8 mouse cellular contexts compared by ENCODE assay signal in the genomic region with DNA sequence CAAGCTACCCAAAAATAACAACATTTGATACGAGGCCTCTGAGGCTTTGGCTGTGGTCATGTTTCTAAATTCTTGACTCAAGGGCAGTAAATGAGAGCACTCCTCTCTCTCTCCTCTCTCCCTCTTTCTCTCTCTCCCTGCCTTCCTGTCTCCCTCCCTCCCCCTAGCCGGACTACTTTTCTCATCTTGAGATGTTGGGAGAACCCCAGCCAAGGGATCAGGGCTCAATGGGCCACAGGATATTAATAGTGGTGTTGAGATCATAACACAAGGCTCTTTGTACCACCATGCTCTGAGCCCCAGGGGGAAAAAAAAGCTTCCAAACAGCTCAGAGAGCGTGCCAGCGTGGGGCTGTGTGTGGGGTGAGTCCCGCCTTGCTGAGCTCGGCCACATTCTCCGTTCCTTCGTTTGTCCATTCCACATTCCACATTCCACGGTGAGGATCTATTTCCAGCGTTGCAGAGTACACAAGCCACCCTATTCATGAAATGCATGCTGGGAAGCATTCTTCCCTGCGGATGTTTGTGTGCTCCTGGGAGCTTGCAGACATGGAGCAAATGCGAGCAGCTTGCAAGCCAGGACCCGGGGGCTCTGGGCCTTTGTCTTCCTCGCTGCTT. TPM values are rescaled to one million over a fixed set of nuclear protein-coding genes. Genes with fewer than 3 reads are reported as not detected.
DNase-seq lines count a peak whose midpoint lies in the region; ATAC-seq and TF ChIP-seq lines count a peak whose summit lies in the region.

No protein-coding gene starts in this region.

- H3K36me3 ChIP-seq in forebrain, embryonic 12.5 days (replicated peaks), result no peaks in the 10 kb centered on the region
- H3K36me3 ChIP-seq in heart, postnatal 0 days (replicated peaks; ENCODE audit: control insufficient read depth, insufficient read depth, low read length), result no peaks in the 10 kb centered on the region

- peak overlapping the region; percentile 32 for H3K4me2 ChIP-seq in forebrain, embryonic 12.5 days
- H3K4me2 ChIP-seq in heart, postnatal 0 days (ENCODE audit: low read depth, low read length), result peak overlapping the region; percentile 52

- no peak for TF ChIP-seq CTCF in heart, postnatal 0 days (IDR thresholded peaks at IDR 0.05; ENCODE audit: low read depth)

- H3K27ac ChIP-seq in forebrain, embryonic 12.5 days, result peak overlapping the region; percentile 77
- peak overlapping the region; percentile 91 for H3K27ac ChIP-seq in heart, postnatal 0 days (ENCODE audit: low read depth)

- H3K9ac ChIP-seq in forebrain, embryonic 12.5 days, result no peak overlapping the region
- H3K9ac ChIP-seq in heart, postnatal 0 days (replicated peaks; ENCODE audit: low read depth, low read length), result peak overlapping the region; percentile 52

- WGBS in forebrain, embryonic 12.5 days, result 6% methylated on average over 14 of the region's 14 CpGs
- WGBS in heart, postnatal 0 days, result 6% methylated on average over 14 of the region's 14 CpGs

- H3K4me3 ChIP-seq in forebrain, embryonic 12.5 days (replicated peaks), result no peak overlapping the region
- peak overlapping the region; percentile 20; the same call in 1 of the 2 replicates for H3K4me3 ChIP-seq in heart, postnatal 0 days (ENCODE audit: low read depth, low read length)

- H3K27me3 ChIP-seq in forebrain, embryonic 12.5 days, result no peaks in the 10 kb centered on the region
- no peaks in the 10 kb centered on the region for H3K27me3 ChIP-seq in heart, postnatal 0 days (ENCODE audit: control insufficient read depth, insufficient read depth, low read length)

- peak; percentile 53 for DNase-seq in urinary bladder, postnatal 14 days (ENCODE audit: low spot score)
- DNase-seq in urinary bladder, postnatal 25 days (ENCODE audit: low spot score), result no peak
- peak; percentile 96 for DNase-seq in heart, postnatal 0 days (ENCODE audit: low spot score)
- DNase-seq in kidney, postnatal 36 days, result peak; percentile 53 to 65
- peak; percentile 83 for DNase-seq in mesoderm, embryonic 11.5 days (ENCODE audit: low read depth, low spot score)
- peak; percentile 57 for DNase-seq in testis, postnatal 10 days (ENCODE audit: low spot score)
- DNase-seq in urinary bladder, postnatal 10 days (ENCODE audit: low spot score), result no peak

- ATAC-seq in forebrain, embryonic 12.5 days (ENCODE audit: low FRiP score), result peak; percentile 47; the same call in 1 of the 2 replicates
- ATAC-seq in heart, postnatal 0 days (ENCODE audit: insufficient read depth, low read depth), result peak; percentile 88

- H3K9me3 ChIP-seq in forebrain, embryonic 12.5 days, result no peaks in the 10 kb centered on the region
- H3K9me3 ChIP-seq in heart, postnatal 0 days (replicated peaks; ENCODE audit: control insufficient read depth, low read length), result no peaks in the 10 kb centered on the region

- peak; percentile 92 for TF ChIP-seq EP300 in heart, postnatal 0 days (IDR thresholded peaks at IDR 0.05; ENCODE audit: low read depth)

- peaks cover 43% of the 10 kb centered on the region for H3K4me1 ChIP-seq in forebrain, embryonic 12.5 days
- peaks cover 52% of the 10 kb centered on the region for H3K4me1 ChIP-seq in heart, postnatal 0 days (ENCODE audit: control insufficient read depth, insufficient read depth)

RNA-seq across cellular contexts. Expression of a gene that starts 27.2 kb away (rescaled TPM):
- 7.4 and 7.8 TPM in 2 replicates for polyA plus RNA-seq in forebrain, embryonic 12.5 days (2016; fragmentation: Nextera tagmentation; extraction: Ambion mirVana)
- 132 and 175 TPM in 2 replicates for total RNA-seq in heart, postnatal 0 days (2014; rRNA removed; ENCODE audit: low replicate concordance)
- 9.6 and 9.8 TPM in 2 replicates for polyA plus RNA-seq in heart, postnatal 0 days (2015; fragmentation: Nextera tagmentation; extraction: Ambion mirVana)

Comparison
In these comparisons a context has a peak if more than half of its experiments do, and no peak if none do; other contexts are left out.
1. DNase-seq: peak in urinary bladder, postnatal 14 days (single experiment), heart, postnatal 0 days (single experiment), kidney, postnatal 36 days (2 of 2), mesoderm, embryonic 11.5 days (single experiment) and testis, postnatal 10 days (single experiment); none in urinary bladder, postnatal 25 days (single experiment) and urinary bladder, postnatal 10 days (single experiment).